Mouse (Mus musculus) neural tube, postnatal 0 days (tissue): ENCODE measurements around the gene Nme6. TPM values are rescaled to one million over a fixed set of nuclear protein-coding genes. Genes with fewer than 3 reads are reported as not detected.

Experiments
- microRNA-seq: library from miRNA; unstranded; fragments of <30 nt; microRNA quantifications from one replicate; pipeline ENCODE4, GENCODE M21; 2016
- polyA plus RNA-seq: library from polyadenylated mRNA; unstranded; fragments of >200 nt; fragmentation: Nextera tagmentation; extraction: Ambion mirVana; gene quantifications from 2 replicates; pipeline ENCODE4 v1.2.1, GENCODE M21; 2015

The Nme6 gene
- polyA plus RNA-seq = 50.7 and 53.8 TPM in 2 replicates

DNA sequence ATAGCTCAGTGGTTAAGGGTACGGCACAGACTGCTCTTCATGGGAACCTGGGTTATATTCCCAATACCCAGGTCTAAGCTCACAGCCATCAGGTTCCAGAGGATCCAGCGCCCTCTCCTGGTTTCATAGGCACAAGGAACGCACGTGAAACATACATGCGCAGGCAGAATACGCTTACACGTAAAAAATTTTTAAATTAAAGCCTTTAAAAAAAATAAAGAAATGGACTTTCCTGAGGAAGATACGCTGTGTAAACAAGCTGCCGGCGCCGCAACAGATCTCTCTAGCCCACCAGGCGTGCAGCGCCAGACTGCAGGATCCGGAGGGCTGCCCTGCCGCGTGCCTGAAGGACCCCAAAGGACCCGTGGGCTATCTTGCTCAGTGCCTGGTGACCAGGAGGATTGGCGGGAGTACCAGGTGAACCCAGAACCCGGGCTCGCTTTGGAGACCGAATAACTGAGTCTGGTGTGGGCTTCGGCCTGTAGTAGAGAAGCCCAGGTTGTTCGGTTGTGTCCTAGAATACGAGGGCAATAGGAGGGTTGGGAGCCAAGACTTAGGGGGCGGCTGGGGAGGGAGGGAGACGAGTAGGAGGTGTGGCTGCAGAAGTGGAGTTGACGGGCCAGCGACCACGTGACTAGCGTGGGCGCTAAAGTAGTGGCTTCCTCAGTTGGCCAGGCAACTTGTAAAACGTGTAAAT is at the start of gene Nme6:
Nme6 (plus strand) TSS at position 359 of the 697 bp plus-strand sequence.

DNA sequence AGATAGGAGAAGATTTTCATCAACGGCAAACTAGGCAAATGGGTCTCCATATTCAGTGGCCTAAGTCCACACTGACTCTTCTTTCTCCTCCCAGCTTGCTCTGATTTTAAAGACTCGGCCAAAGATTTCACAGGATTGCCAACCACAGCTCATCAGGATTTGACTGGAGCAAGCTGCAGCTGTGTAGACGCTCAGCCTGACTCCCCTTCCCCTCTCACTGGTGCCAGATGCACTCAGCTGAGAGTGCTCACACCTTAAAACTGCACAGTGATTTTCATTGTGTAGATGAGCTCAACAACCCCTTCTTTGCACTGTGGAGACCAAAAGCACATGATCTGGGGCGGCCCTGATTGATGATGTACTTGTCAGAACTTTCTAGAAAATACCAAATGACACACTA is 42.0 kb upstream of the Nme6 start, which contains the start of gene Fbxw27:
Fbxw27 (minus strand) TSS at position 101 of the 400 bp plus-strand sequence.

DNA sequence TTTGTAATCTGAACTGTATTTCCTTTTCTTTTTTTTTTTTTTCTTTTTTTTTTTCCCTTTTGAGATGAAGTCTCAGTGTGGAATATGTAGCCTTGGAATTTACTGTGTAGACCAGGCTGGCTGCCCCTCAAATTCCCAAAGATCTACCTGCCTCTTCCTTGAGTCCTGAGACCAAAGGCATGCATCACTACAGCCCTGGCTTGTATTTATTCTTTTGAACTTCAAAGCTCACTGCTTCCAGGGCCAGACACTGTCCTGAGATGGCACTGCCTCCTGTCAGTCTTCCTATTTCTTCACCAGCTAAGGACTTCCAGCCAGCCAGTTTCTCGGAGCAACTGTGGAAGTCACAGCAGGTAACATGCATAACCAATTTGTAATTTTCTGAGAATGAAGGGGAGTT is 20.6 kb upstream of the Nme6 start, which contains the start of gene Spink8:
Spink8 (plus strand) TSS at position 301 of the 400 bp plus-strand sequence.

DNA sequence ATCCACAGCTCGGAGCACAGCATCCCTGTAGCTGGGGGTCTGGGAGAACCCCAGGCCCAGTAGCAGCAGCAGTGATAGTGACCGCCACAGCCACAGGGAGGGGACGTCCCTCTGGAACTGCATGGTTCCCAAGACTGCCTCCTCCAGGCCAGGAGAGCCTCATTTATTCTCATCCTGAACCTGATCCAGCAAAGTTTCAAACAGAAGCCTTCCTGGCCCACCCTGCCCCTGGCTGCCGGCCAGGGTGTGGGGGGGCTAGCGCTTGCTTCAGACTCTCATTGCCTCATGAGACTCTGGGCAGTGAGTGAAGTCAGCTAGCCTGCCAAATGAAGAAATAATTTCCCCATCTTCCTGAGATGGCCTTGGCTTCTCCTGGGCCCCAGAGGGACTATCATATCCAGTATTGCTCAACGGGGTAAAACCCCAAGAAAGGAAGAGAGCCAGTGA is 16.8 kb downstream of the Nme6 start, which contains the start of gene Camp:
Camp (minus strand) TSS at position 306 of the 447 bp plus-strand sequence.

DNA sequence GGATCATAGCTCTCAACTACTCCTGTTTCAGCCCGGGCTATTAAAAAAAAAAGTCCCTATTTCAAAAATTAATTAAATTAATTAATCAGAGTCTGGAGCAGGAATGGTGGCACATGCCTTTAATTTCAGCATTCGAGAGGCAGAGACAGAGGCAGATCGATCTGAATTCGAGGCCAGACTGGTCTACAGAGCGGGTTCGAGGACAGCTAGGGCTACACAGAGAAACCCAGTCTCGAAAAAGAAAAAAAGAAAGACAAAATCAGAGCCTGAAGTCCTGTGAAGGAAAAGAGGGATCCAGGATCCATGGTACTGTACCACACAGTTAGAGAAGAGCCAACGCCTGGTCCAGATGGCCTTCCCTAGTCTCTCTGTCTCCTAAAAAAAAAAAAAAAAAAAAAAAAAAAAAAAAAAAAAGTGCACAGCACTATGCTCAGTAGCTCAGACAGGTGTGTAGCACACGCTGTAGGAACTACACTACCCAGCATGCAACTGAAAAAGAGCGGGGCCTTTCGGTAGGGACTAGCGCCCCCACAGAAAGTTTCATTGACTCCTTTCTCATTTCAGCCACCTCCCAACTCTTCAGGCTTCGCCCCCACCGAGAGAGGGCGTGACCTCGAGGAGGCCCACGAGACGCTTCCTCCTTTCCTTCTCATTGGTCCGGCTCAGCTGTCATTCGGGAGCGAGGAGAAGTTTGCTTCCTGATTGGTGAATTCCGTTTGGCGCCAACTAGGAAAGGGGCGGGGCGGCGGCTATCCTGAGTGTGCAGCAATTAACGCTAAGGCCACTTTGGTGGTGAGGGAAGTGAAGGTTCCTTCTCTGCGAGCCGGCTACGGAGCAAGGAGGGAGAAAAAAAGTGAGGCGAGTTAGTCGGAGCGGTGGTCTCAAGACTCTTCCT is 42.5 kb downstream of the Nme6 start, which contains the start of gene Cdc25a:
Cdc25a (plus strand) TSS at position 783 of the 895 bp plus-strand sequence.

Small RNA genes within 50 kb of the gene (microRNA-seq; reads per million reads assigned to microRNA genes)
- gene Mir7089 = not detected

Other genes with a start within 250 kb of the Nme6 start
- gene Fbxw24, start 206.7 kb upstream of the Nme6 start, polyA plus RNA-seq = not detected in 2 replicates
- gene Fbxw25, start 168.1 kb upstream of the Nme6 start, polyA plus RNA-seq = not detected in 2 replicates
- gene Fbxw18, start 130.0 kb upstream of the Nme6 start, polyA plus RNA-seq = 0.10 TPM in 1 of 2 replicates, not detected in the other
- not detected in 2 replicates for gene Fbxw26, start 86.7 kb upstream of the Nme6 start, polyA plus RNA-seq
- not detected in 2 replicates for gene Fbxw27, start 42.1 kb upstream of the Nme6 start, polyA plus RNA-seq
- gene Spink8, start 20.5 kb upstream of the Nme6 start, polyA plus RNA-seq = not detected in 2 replicates
- 1.7 and 2.0 TPM in 2 replicates for gene Camp, start 16.9 kb downstream of the Nme6 start, polyA plus RNA-seq
- 6.8 and 8.4 TPM in 2 replicates for gene Cdc25a, start 42.8 kb downstream of the Nme6 start, polyA plus RNA-seq
- gene Map4, start 98.7 kb downstream of the Nme6 start, polyA plus RNA-seq = 183 TPM in 2 replicates